Mouse (Mus musculus): ENCODE data around the gene Mterf1a.

Gene Mterf1a

DNA sequence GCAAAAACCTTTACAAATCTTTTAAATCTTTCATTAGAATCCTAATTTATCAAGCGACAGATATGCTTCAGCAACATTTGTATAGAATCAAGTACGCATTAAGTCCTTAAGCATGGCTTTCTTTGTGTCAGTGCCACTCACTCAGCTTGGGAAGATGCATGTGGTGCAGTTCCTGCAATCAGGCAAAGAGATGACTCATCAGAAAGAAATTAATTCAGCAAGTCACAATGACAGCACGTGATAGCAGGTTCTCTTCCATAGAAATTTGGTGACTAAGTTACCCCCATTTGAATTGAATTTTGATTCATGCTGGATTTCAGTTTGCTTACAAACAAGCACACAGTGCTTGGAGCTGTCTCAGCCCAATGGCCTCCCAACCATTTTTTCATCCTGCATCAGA, 20.2 kb downstream of the Mterf1a start:
- ChIA-PET CTCF (no interaction called here), POLR2A (interaction anchor here in 3 of 4 experiments (0.7 to 2.1 kb wide), 3 partner anchors 41 to 226 kb away, joined by 3 to 10 read pairs (median 3); no protein-coding TSS in a partner anchor)

DNA sequence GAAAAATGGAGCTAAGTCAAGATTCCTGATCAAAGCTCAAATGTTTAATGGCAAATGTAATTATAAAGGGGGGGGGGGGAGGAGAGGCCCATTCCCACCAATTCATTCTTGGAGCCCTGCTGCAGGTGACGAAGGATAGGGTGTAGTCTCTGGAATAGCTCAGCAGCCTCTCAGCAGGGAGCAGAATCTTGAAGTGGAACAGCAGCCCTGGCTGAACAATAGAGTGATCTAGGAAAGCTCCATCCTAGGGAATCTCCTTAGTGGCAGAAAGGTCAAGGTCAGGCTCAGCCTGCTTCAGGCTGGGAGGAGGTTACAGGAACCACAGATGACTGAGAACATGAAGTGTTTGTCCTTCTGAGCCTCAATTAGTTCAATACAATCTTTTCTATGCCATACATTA, 21.4 kb downstream of the Mterf1a start:
- POLR2A ChIA-PET, result interaction anchor here (0.6 to 2.2 kb wide), 23 partner anchors 8 to 884 kb away, joined by 3 to 10 read pairs (median 3); partner anchors contain the start of genes Krit1 (in 4 of the 4), Ankib1 (in 1 of the 4), Pex1 (in 1 of the 4) and Rbm48 (in 1 of the 4)
- CTCF ChIA-PET, result interaction anchor here in 2 of 4 experiments (0.7 kb wide), 2 partner anchors 238 to 239 kb away, joined by 3 to 6 read pairs; no protein-coding TSS in a partner anchor

DNA sequence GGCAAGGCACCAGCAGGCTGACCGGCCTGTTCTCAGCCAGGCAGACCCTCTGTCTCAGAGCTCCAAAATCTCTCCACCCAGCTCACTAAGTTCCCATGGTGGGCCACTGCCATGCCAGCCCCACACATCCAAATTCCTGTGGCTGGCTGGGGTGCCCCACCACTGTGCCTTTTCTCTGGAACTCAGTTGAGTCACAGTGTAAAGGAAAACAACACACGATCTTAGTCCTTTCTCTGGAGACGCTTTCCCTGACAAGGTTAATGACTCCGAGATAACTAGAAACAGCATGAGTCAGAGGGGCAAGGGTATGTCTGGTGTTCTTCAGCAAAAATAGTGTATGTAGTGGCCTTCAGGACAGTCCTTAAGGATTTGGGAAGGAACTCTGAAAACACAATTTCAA, 23.6 kb downstream of the Mterf1a start:
- POLR2A ChIA-PET, result interaction anchor here in 1 of 4 experiments (2.2 kb wide), 1 partner anchor 10 kb away, joined by 5 read pairs; no protein-coding TSS in a partner anchor
- CTCF ChIA-PET, result no interaction called here

DNA sequence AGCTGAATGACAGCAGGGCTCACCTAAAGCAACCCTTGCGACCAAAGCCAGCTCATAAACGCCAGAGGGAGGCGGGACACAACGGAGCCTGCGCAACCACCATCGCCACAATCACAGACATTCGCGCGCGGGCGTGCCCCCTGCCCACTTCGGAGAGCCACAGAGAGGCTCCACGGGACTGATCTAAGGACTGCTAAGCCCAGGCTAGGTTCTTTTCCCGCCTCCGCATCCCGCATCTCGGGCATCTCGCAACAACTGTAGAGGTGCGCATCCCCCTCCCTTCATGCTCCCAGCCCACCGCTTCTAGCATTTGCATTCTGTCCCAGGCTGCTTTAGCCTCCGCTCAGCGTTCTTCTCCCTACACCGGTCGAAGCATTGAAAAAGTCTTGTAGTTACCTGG, 48.7 kb downstream of the Mterf1a start, which contains the start of gene Lrrd1:
Lrrd1 (plus strand) TSS at position 148 of the 400 bp plus-strand sequence.
- POLR2A ChIA-PET, result interaction anchor here in 1 of 4 experiments (0.9 to 1.3 kb wide), 2 partner anchors 15 to 26 kb away, joined by 3 to 4 read pairs; no protein-coding TSS in a partner anchor
- CTCF ChIA-PET, result no interaction called here

Data from embryonic stem cell, embryonic (primary cell).